Mouse (Mus musculus): ENCODE results near the gene Pcnx2.

DNA sequence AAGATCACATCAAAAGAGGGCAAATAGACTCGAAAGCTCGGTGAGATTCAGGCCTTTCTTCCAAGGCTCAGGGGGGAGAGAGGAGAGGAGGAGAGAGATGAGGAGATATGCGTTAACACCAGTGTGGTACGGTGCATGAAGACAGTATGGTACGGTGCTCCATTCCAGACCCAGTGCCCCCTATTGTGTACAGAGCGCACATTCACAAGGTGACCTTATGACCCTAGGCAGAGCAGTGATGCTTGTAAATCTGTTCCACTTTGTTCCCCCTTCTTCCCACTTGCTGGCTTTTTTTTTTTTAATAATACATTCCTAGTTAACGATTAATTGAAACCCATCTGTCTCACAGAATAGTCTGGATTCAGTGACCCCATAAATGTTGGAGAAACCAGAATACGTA lies 21.4 kb upstream of the Pcnx2 start:
- TF ChIP-seq FLI1 (IDR thresholded peaks at IDR 0.05; ENCODE audit: low read length) = no peak
- TF ChIP-seq GATA1 (IDR thresholded peaks at IDR 0.05; ENCODE audit: borderline replicate concordance, low read length) = no peak
